Mouse (Mus musculus): ENCODE results near the gene Ndst2. TPM values are rescaled to one million over a fixed set of nuclear protein-coding genes. Genes with fewer than 3 reads are reported as not detected.

Ndst2 gene
- polyA plus RNA-seq, 1 experiment from 2014 or later = 25.6 TPM

DNA sequence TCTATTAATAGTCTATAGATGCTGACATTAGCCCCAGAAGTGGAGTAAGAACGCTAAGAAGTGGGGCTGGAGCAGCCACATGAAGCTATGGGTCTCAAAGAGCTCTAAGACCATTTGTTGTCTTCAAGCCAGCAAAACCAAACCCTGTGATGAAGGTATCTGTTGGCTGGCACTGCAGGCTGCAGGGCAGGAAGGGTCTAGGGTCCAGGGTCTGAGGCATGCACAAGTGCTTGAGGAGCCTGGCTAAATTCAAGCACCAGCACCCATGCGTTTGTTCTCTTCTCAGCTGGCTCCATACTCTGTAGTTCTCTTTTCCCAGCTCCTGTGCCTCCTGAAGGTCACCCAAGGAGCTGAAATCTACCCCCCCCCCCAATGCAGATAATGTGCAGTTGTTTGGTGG lies 690 bp upstream of the Ndst2 start:
- ATAC-seq (ENCODE audit: insufficient number of reproducible peaks, low FRiP score, low TSS enrichment, low read depth) (no peak), DNase-seq (ENCODE audit: low spot score) (no peak)
- H3K4me2 ChIP-seq (ENCODE audit: low read depth, severe bottlenecking) = no peak overlapping the region
- 67% methylated on average over 2 of the region's 2 CpGs for WGBS
- peaks cover 11% of the 10 kb centered on the region; the same call in 1 of the 2 replicates for H3K4me1 ChIP-seq (ENCODE audit: control insufficient read depth, insufficient read depth, low read length)
- H3K27ac ChIP-seq (replicated peaks; ENCODE audit: low read depth, low read length) = no peak overlapping the region; the same call in 1 of the 2 replicates
- H3K9ac ChIP-seq (ENCODE audit: low read length) = no peak overlapping the region
- no peaks in the 10 kb centered on the region for H3K9me3 ChIP-seq (ENCODE audit: control insufficient read depth, low read length)
- H3K27me3 ChIP-seq (ENCODE audit: control insufficient read depth, insufficient read depth, low read length) = no peaks in the 10 kb centered on the region
- no peak overlapping the region for H3K4me3 ChIP-seq (ENCODE audit: low read depth, low read length)
- peaks cover 18% of the 10 kb centered on the region; the same call in 1 of the 2 replicates for H3K36me3 ChIP-seq (ENCODE audit: control insufficient read depth, insufficient read depth, low read length)

DNA sequence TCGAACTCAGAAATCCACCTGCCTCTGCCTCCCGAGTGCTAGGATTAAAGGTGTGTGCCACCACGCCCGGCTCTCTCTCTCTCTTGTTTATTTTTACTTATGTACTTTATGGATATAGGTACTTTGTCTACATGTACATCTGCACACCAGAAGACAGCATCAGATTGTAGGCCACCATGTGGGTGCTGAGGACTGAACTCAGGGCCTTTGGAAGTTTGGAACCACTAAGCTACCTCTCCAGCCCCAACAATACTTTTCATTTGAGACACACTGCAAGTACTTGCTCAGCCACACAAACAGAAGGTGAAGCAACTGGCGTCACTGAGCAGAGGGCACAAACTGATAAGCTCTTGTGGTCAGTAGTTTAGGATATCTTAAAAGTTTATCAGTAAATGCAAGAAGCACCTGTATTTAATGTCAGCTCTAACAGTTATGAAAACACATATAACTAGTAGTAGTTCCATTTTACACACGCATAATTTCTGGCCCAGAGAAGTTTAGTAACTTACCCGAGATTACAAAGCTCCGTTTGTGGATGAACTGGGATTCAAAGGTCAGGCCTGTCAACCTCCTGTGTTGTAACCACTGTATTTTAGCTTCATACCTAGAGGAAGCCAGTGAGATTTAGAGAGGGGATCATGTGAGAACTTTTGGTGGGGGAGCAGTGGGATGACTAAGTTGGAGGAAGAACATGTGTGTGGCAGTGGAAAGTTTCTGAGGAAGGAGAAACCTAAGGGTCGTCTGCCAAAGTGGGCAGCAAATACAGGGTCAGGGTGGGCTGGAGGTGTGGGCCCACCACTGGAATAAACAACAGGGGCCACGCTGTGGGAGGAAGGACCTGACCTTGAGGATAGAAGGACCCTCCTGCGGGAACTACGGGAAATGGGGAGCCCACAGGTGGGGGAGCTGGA lies 1.1 kb downstream of the Ndst2 start:
- Histone ChIP-seq H3K9ac (ENCODE audit: low read length) (peak overlapping the region; percentile 89), H3K4me2 (ENCODE audit: low read depth, severe bottlenecking) (peak overlapping the region; percentile 88), H3K4me3 (ENCODE audit: low read depth, low read length) (peak overlapping the region; percentile 90), H3K27ac (replicated peaks; ENCODE audit: low read depth, low read length) (no peak overlapping the region), H3K27me3 (ENCODE audit: control insufficient read depth, insufficient read depth, low read length) (no peaks in the 10 kb centered on the region), H3K36me3 (ENCODE audit: control insufficient read depth, insufficient read depth, low read length) (peaks cover 23% of the 10 kb centered on the region; the same call in 1 of the 2 replicates), H3K4me1 (ENCODE audit: control insufficient read depth, insufficient read depth, low read length) (peaks cover 11% of the 10 kb centered on the region; the same call in 1 of the 2 replicates), H3K9me3 (ENCODE audit: control insufficient read depth, low read length) (no peaks in the 10 kb centered on the region)
- DNase-seq (ENCODE audit: low spot score) (no peak), ATAC-seq (ENCODE audit: insufficient number of reproducible peaks, low FRiP score, low TSS enrichment, low read depth) (no peak)
- 50% methylated on average over 12 of the region's 12 CpGs for WGBS

GRCm38 (mm10) chr14:20730853-20731602 lies 3.3 kb downstream of the Ndst2 start:
- WGBS = 85% methylated on average over 9 of the region's 9 CpGs
- H3K4me1 ChIP-seq (ENCODE audit: control insufficient read depth, insufficient read depth, low read length) = peaks cover 11% of the 10 kb centered on the region; the same call in 1 of the 2 replicates
- H3K27ac ChIP-seq (replicated peaks; ENCODE audit: low read depth, low read length) = no peak overlapping the region
- H3K9ac ChIP-seq (ENCODE audit: low read length) = no peak overlapping the region
- no peak overlapping the region for H3K4me2 ChIP-seq (ENCODE audit: low read depth, severe bottlenecking)
- no peak for DNase-seq (ENCODE audit: low spot score)
- H3K4me3 ChIP-seq (ENCODE audit: low read depth, low read length) = no peak overlapping the region
- no peak for ATAC-seq (ENCODE audit: insufficient number of reproducible peaks, low FRiP score, low TSS enrichment, low read depth)
- peaks cover 28% of the 10 kb centered on the region for H3K36me3 ChIP-seq (ENCODE audit: control insufficient read depth, insufficient read depth, low read length)
- H3K27me3 ChIP-seq (ENCODE audit: control insufficient read depth, insufficient read depth, low read length) = no peaks in the 10 kb centered on the region
- no peaks in the 10 kb centered on the region for H3K9me3 ChIP-seq (ENCODE audit: control insufficient read depth, low read length)

DNA sequence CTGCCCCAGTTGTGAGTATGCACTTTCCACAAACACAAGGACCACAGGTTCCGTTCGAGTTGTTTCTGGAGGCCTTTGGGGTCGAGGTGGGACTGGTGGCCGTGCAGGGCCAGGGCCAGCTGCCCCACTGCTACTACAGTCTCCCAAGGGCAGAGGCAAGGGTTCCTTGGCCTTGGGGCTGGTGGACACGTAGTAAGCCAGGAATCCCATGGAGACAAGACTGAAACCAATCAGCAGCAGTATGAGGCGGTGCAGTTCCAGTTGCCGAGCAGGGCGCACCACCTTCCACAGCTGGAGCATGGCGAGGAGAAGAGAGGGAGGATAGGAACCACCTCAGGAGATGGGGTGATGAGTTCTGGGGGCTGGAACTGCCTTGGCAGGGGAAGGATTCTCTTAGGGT lies 4.5 kb downstream of the Ndst2 start:
- WGBS = 95% methylated on average over 9 of the region's 9 CpGs
- Histone ChIP-seq H3K9me3 (ENCODE audit: control insufficient read depth, low read length) (no peaks in the 10 kb centered on the region), H3K36me3 (ENCODE audit: control insufficient read depth, insufficient read depth, low read length) (peaks cover 32% of the 10 kb centered on the region), H3K27ac (replicated peaks; ENCODE audit: low read depth, low read length) (no peak overlapping the region), H3K9ac (ENCODE audit: low read length) (no peak overlapping the region), H3K4me1 (ENCODE audit: control insufficient read depth, insufficient read depth, low read length) (peaks cover 9% of the 10 kb centered on the region; the same call in 1 of the 2 replicates), H3K4me2 (ENCODE audit: low read depth, severe bottlenecking) (no peak overlapping the region), H3K4me3 (ENCODE audit: low read depth, low read length) (no peak overlapping the region), H3K27me3 (ENCODE audit: control insufficient read depth, insufficient read depth, low read length) (no peaks in the 10 kb centered on the region)
- DNase-seq (ENCODE audit: low spot score) (no peak), ATAC-seq (ENCODE audit: insufficient number of reproducible peaks, low FRiP score, low TSS enrichment, low read depth) (no peak)

DNA sequence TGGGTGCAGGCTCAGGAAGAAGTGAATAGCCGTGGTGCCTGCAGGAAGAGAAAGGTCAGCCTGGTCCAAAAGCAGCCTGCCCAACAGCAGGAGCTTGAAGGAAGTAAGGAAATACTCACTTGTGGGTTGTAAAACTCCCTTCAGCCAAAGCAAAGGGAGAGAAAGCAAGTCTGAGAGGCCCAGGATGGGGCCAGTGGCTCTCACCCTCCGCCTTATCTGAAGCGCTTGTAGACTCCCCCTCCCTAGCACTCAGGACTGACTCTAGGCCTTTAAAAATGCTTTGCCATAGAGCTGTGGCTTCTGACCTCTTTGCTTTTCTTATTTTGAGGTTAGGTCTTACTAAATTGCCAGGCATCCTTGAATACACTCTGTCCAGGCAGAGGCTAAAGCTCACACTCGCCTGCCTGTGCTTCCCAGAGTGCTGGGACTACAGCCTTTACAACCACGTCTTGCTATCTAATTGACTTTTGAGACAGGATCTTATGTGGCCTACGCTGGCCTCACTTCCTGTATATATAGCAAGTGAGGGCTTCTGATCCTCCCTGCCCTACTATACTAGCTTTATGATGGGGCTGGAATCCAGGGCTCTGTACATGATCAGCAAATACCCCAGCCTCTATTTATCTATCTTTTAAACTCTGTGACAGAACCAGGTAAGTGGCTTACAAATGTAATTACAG lies 8.6 kb downstream of the Ndst2 start:
- Histone ChIP-seq H3K4me2 (ENCODE audit: low read depth, severe bottlenecking) (no peak overlapping the region), H3K36me3 (ENCODE audit: control insufficient read depth, insufficient read depth, low read length) (peaks cover 57% of the 10 kb centered on the region), H3K27ac (replicated peaks; ENCODE audit: low read depth, low read length) (no peak overlapping the region), H3K4me1 (ENCODE audit: control insufficient read depth, insufficient read depth, low read length) (no peaks in the 10 kb centered on the region), H3K27me3 (ENCODE audit: control insufficient read depth, insufficient read depth, low read length) (no peaks in the 10 kb centered on the region), H3K9me3 (ENCODE audit: control insufficient read depth, low read length) (no peaks in the 10 kb centered on the region), H3K4me3 (ENCODE audit: low read depth, low read length) (no peak overlapping the region), H3K9ac (ENCODE audit: low read length) (no peak overlapping the region)
- WGBS = 79% methylated on average over 6 of the region's 6 CpGs
- DNase-seq (ENCODE audit: low spot score) (no peak), ATAC-seq (ENCODE audit: insufficient number of reproducible peaks, low FRiP score, low TSS enrichment, low read depth) (no peak)

- no peaks in the 10 kb centered on the region for H3K9me3 ChIP-seq (ENCODE audit: control insufficient read depth, low read length)
- no peak overlapping the region for H3K4me2 ChIP-seq (ENCODE audit: low read depth, severe bottlenecking)
- H3K4me3 ChIP-seq (ENCODE audit: low read depth, low read length) = no peak overlapping the region
- DNase-seq (ENCODE audit: low spot score) = peak; percentile 77
- H3K9ac ChIP-seq (ENCODE audit: low read length) = no peak overlapping the region
- no peaks in the 10 kb centered on the region for H3K4me1 ChIP-seq (ENCODE audit: control insufficient read depth, insufficient read depth, low read length)
- no peaks in the 10 kb centered on the region for H3K27me3 ChIP-seq (ENCODE audit: control insufficient read depth, insufficient read depth, low read length)
- peaks cover 57% of the 10 kb centered on the region for H3K36me3 ChIP-seq (ENCODE audit: control insufficient read depth, insufficient read depth, low read length)
- 42% methylated on average over 5 of the region's 5 CpGs for WGBS
- no peak overlapping the region for H3K27ac ChIP-seq (replicated peaks; ENCODE audit: low read depth, low read length)
- ATAC-seq (ENCODE audit: insufficient number of reproducible peaks, low FRiP score, low TSS enrichment, low read depth) = no peak
Observed at GRCm38 (mm10) chr14:20724043-20724442, 10.3 kb downstream of the Ndst2 start.

- no peak overlapping the region for H3K4me3 ChIP-seq (ENCODE audit: low read depth, low read length)
- no peak overlapping the region for H3K4me2 ChIP-seq (ENCODE audit: low read depth, severe bottlenecking)
- DNase-seq (ENCODE audit: low spot score) (no peak), ATAC-seq (ENCODE audit: insufficient number of reproducible peaks, low FRiP score, low TSS enrichment, low read depth) (no peak)
- no peak overlapping the region for H3K9ac ChIP-seq (ENCODE audit: low read length)
- H3K27me3 ChIP-seq (ENCODE audit: control insufficient read depth, insufficient read depth, low read length) = no peaks in the 10 kb centered on the region
- no peaks in the 10 kb centered on the region for H3K9me3 ChIP-seq (ENCODE audit: control insufficient read depth, low read length)
- 90% methylated on average over 12 of the region's 12 CpGs for WGBS
- H3K4me1 ChIP-seq (ENCODE audit: control insufficient read depth, insufficient read depth, low read length) = no peaks in the 10 kb centered on the region
- peaks cover 54% of the 10 kb centered on the region for H3K36me3 ChIP-seq (ENCODE audit: control insufficient read depth, insufficient read depth, low read length)
- no peak overlapping the region for H3K27ac ChIP-seq (replicated peaks; ENCODE audit: low read depth, low read length)
Observed at GRCm38 (mm10) chr14:20723006-20723405, 11.4 kb downstream of the Ndst2 start.

- H3K4me1 ChIP-seq (ENCODE audit: control insufficient read depth, insufficient read depth, low read length) = no peaks in the 10 kb centered on the region
- DNase-seq (ENCODE audit: low spot score) (no peak), ATAC-seq (ENCODE audit: insufficient number of reproducible peaks, low FRiP score, low TSS enrichment, low read depth) (no peak)
- no peak overlapping the region for H3K4me3 ChIP-seq (ENCODE audit: low read depth, low read length)
- no peaks in the 10 kb centered on the region for H3K9me3 ChIP-seq (ENCODE audit: control insufficient read depth, low read length)
- peaks cover 48% of the 10 kb centered on the region for H3K36me3 ChIP-seq (ENCODE audit: control insufficient read depth, insufficient read depth, low read length)
- 91% methylated on average over 4 of the region's 4 CpGs for WGBS
- no peak overlapping the region for H3K4me2 ChIP-seq (ENCODE audit: low read depth, severe bottlenecking)
- H3K27ac ChIP-seq (replicated peaks; ENCODE audit: low read depth, low read length) = no peak overlapping the region
- H3K27me3 ChIP-seq (ENCODE audit: control insufficient read depth, insufficient read depth, low read length) = no peaks in the 10 kb centered on the region
- H3K9ac ChIP-seq (ENCODE audit: low read length) = no peak overlapping the region
Observed at GRCm38 (mm10) chr14:20721371-20721770, 13.0 kb downstream of the Ndst2 start.
